Mouse (Mus musculus) small intestine, adult 10 weeks (tissue): ENCODE results near the gene Cers1. TPM values are rescaled to one million over a fixed set of nuclear protein-coding genes. Genes with fewer than 3 reads are reported as not detected.

Experiments
- polyA plus RNA-seq: library from polyadenylated mRNA; stranded (reverse); fragments of 350-450 nt; fragmentation: Illumina TruSeq; extraction: RNeasy Lipid Tissue Mini Kit (QIAGEN cat#74804); gene quantifications from one replicate; pipeline ENCODE4 v1.2.3, GENCODE M21; 2014; ENCODE audit warnings: low replicate concordance

The Cers1 gene
- not detected for polyA plus RNA-seq

DNA sequence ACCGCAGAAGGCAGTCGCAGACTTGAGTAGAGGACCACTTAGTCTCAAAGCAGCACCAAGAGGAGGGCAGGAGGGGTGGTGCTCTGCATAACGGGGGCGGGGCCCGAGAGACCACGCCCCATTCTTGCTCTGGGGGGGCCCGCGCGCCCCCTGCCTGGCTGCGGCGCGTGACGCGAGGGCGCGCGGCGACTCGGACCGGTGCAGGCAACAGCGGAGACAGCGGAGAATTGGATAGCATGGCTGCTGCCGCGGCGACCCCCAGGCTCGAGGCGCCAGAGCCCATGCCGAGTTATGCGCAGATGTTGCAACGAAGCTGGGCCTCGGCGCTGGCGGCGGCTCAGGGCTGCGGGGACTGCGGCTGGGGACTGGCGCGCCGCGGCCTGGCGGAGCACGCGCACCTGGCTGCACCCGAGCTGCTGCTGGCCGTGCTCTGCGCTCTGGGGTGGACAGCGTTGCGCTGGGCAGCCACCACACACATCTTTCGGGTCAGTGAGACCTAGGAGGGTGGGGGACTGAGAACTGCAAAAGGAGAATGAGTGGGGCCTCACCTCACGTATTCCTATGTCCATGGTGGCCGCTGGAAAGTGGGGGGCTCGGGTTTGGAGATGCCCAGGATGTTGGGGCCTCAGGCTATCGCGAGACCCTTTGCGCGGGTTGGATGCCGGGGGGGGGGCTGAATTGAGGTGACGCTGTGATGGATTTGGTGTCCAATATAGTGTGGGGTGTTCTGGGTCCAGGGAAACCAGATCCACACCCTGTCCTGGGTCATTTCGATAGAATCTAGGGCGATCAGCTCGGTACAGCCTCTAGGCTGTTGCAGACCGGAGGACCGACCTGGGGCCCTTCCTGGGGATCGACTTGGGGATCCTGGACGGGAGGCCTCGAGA, at the start of gene Cers1:
Gene Cers1, plus strand, starts transcription at position 152 of the 887 bp plus-strand sequence.

DNA sequence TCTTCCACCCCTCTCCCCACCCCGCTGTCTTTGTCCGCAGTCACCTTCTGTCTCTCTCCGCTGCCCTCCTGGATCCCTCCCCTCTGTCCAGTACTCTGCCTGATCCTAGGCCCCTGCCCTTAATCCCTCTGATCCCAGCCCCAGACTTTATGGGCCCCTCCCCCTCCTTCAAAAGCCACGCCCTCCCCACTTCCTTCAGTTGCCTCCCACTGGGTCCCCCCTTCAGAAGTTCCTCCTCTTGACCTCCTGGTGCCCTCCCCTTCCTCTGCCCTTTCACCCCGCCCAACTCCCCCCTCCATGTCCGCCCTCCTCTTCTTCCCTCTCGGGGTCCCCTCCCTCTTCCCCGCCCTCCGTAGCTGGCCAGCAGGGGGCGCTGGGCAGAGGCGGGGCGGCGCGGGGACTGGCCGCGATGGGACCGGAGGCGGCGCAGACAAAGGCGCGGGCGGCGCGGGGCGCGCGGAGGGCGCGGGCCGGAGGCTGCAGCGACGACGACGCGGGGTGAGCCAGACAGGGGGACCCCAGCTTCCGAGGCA, 32.9 kb upstream of the Cers1 start, which contains the start of gene Homer3:
Gene Homer3, plus strand, starts transcription at position 225 of the 533 bp plus-strand sequence.

DNA sequence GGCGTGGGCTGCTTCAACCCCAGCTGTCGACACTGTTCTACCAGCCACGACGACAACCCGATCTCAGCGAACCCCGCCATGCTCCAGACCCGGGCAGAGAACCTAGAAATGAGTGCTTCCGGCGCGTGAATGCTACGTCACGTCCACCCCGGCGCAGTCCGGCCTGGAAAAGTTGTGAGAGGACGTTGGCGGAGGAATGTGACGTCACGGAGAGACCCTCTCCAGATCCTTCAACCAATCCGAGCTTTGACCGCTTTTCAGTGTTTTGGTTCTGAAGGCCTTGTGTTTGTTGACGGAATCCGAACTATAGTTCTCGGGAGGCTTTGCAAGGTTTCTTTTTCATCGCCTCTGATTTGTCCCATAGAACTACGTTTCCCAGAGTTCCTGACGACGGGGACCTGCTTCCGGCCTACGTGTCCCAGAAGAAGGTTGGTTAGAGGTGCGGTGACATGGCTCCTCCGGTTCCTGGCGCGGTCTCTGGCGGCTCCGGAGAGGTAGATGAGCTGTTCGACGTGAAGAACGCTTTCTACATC, 13.2 kb upstream of the Cers1 start, which contains the start of the genes Ddx49 and Cope:
Gene Ddx49, minus strand, starts transcription at position 132 of the 533 bp plus-strand sequence.
Gene Cope, plus strand, starts transcription at position 161 of the 533 bp plus-strand sequence.

DNA sequence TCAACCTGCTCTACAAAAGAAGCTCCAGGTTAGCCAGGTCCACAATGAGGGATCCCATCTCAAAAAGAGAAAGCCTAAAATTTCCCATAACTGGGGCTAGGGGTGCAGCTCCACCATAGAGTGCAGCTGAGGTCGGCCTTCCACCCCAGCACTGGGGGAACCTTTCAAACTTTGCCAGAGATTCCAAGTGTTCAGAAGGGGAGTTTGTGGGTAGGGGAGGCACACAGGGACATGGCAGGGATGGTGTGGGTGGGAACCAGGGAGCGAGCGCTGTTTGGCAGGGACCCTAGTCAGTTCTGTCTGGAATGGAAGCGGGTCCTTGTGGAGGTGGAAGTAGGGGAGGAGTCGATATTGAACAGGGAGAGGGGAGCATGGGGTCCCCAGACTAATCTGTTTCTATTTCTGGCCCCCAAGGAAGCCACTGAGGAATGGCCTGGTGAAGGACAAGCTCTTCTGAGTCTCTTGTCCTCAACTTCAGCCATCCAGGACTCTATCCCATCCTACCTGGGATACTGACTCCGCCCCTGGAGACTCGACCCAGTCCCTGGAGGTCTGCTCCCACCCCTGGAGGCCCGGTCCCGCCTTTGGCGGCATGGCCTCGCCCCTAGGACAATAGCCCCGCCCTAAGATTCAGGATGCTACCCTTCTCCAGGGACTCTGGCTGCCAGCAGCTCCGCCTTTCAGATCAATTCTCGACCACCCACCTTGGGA, 13.7 kb downstream of the Cers1 start, which contains the start of gene Gdf1:
Gene Gdf1, plus strand, starts transcription at position 694 of the 711 bp plus-strand sequence.

DNA sequence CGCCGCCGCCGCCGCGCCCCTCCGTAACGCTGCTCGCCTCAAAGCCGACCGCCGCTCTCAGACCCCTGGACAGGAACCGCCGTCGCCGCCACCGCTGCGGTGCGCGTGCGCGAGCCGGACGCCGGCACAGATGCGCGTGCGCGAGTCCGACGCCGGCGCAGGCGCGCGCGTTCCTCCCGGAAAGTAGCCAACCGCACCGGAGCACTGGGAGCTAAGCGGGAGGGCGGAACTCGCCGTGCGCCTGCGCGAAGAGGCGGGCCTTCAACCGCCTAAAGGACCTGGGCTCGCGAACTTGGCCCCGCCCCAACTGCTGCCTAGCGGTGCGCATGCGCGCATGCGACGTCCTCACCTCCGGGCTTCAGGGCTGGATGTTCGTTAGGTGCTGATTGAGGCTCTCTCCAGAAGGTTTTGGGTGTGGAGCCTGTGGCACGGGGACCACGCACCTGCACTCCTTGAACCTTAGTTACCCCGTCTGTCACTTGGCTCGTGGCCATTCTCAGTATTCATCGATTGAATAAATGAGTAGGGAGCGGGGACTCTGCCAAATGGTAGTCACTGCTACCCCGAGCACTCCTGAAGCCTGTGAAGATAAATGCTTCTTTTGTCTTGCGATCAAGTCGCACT, 37.7 kb downstream of the Cers1 start, which contains the start of gene Upf1:
Gene Upf1, minus strand, starts transcription at position 85 of the 624 bp plus-strand sequence.

DNA sequence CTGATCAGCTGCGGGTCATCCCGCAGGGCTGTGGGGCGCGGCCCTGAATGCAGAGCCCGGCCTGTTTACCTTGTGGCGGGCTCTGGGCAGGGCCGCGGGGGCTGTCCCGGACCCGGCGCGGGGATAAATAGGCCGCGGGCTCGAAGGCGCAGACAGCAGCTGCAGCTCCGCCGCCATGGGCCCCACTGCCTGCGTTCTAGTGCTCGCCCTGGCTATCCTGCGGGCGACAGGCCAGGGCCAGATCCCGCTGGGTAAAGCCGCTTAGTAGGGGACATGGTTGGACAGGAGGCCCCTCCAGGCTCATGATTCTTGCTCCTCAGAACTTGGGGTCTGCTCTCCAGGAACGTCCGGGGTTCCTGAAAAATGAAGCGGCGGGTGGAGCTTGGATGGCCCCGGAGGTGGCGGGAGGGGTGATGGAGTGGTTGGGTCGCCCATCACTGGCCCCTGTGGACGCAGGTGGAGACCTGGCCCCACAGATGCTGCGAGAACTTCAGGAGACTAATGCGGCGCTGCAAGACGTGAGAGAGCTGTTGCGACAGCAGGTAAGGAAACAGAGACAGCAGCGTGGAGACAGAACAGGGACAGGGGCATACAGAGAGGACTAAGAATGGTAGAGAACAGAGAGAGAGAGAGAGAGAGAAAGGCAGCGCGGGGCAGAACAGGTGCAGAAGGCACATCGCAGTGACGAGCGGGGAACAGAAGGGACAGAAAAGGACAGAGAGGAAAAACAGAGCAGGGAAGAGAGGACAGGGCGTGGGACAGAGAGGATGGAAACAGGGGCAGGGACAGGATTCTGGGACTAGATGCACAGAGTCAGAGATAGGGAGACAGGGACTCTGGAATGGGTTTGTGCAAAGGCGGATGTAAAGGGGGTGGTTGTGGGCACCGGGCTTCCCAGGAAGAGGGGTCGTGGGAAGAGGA, 58.1 kb downstream of the Cers1 start, which contains the start of gene Comp:
Gene Comp, plus strand, starts transcription at position 162 of the 921 bp plus-strand sequence.

Other genes with a start within 250 kb of the Cers1 start
- 30.1 TPM for gene Tm6sf2, start 242.9 kb upstream of the Cers1 start, polyA plus RNA-seq
- 0.15 TPM for gene Hapln4, start 232.3 kb upstream of the Cers1 start, polyA plus RNA-seq
- gene Ncan, start 194.9 kb upstream of the Cers1 start, polyA plus RNA-seq, result not detected
- 0.37 TPM for gene Nr2c2ap, start 184.4 kb upstream of the Cers1 start, polyA plus RNA-seq
- gene Rfxank, start 176.6 kb upstream of the Cers1 start, polyA plus RNA-seq, result 0.33 TPM
- 2.0 TPM for gene Borcs8, start 176.3 kb upstream of the Cers1 start, polyA plus RNA-seq
- gene Mef2b, start 176.1 kb upstream of the Cers1 start, polyA plus RNA-seq, result not detected
- gene Tmem161a, start 143.4 kb upstream of the Cers1 start, polyA plus RNA-seq, result 3.5 TPM
- 1.2 TPM for gene Slc25a42, start 103.5 kb upstream of the Cers1 start, polyA plus RNA-seq
- 2.9 TPM for gene Sugp2, start 81.5 kb upstream of the Cers1 start, polyA plus RNA-seq
- gene Armc6, start 81.3 kb upstream of the Cers1 start, polyA plus RNA-seq, result 0.71 TPM
- not detected for gene Homer3, start 32.9 kb upstream of the Cers1 start, polyA plus RNA-seq
- gene Ddx49, start 13.3 kb upstream of the Cers1 start, polyA plus RNA-seq, result 4.1 TPM
- gene Cope, start 13.3 kb upstream of the Cers1 start, polyA plus RNA-seq, result 0.59 TPM
- gene Gdf1, start 14.0 kb downstream of the Cers1 start, polyA plus RNA-seq, result not detected
- gene Upf1, start 37.5 kb downstream of the Cers1 start, polyA plus RNA-seq, result 2.2 TPM
- gene Comp, start 57.8 kb downstream of the Cers1 start, polyA plus RNA-seq, result not detected
- 1.2 TPM for gene Crtc1, start 123.8 kb downstream of the Cers1 start, polyA plus RNA-seq
- gene Klhl26, start 161.2 kb downstream of the Cers1 start, polyA plus RNA-seq, result 0.67 TPM
- gene Tmem59l, start 171.6 kb downstream of the Cers1 start, polyA plus RNA-seq, result not detected
- not detected for gene Crlf1, start 177.4 kb downstream of the Cers1 start, polyA plus RNA-seq
- not detected for gene Rex1bd, start 191.0 kb downstream of the Cers1 start, polyA plus RNA-seq
- gene Uba52, start 195.0 kb downstream of the Cers1 start, polyA plus RNA-seq, result 2.6 TPM
- gene Fkbp8, start 211.9 kb downstream of the Cers1 start, polyA plus RNA-seq, result 3.3 TPM
- gene Kxd1, start 212.2 kb downstream of the Cers1 start, polyA plus RNA-seq, result 4.3 TPM
- gene Ell, start 223.7 kb downstream of the Cers1 start, polyA plus RNA-seq, result 0.74 TPM